Mouse (Mus musculus): ENCODE measurements around the gene Baz2a. TPM values are rescaled to one million over a fixed set of nuclear protein-coding genes. Genes with fewer than 3 reads are reported as not detected.
A peak's percentile ranks its signal among the peaks of the same experiment; 100 is the strongest.
"Not testable (repeated sequence)": the region's sequence is repeated elsewhere in the genome, so short reads cannot be mapped to it uniquely, and the experiment has no call there.

Baz2a gene
- total RNA-seq, 1 experiment from 2014 or later, result 75.0 TPM

GRCm38 (mm10) chr10:128078269-128078668, 13.1 kb upstream of the Baz2a start:
- not testable (repeated sequence) for ATAC-seq (ENCODE audit: extremely low read depth, insufficient number of reproducible peaks, low FRiP score, poor library complexity, severe bottlenecking)

- ATAC-seq (ENCODE audit: extremely low read depth, insufficient number of reproducible peaks, low FRiP score, poor library complexity, severe bottlenecking), result no peak
Measured at GRCm38 (mm10) chr10:128080496-128080895, 10.9 kb upstream of the Baz2a start.

GRCm38 (mm10) chr10:128081807-128082476, 9.4 kb upstream of the Baz2a start:
- ATAC-seq (ENCODE audit: extremely low read depth, insufficient number of reproducible peaks, low FRiP score, poor library complexity, severe bottlenecking), result no peak

- ATAC-seq (ENCODE audit: extremely low read depth, insufficient number of reproducible peaks, low FRiP score, poor library complexity, severe bottlenecking), result no peak
Measured at GRCm38 (mm10) chr10:128082477-128082808, 8.9 kb upstream of the Baz2a start.

- peak; percentile 96 for ATAC-seq (ENCODE audit: extremely low read depth, insufficient number of reproducible peaks, low FRiP score, poor library complexity, severe bottlenecking)
Measured at GRCm38 (mm10) chr10:128082880-128083421, 8.4 kb upstream of the Baz2a start, which contains the start of gene Atp5b. Atp5b (plus strand) TSS chr10:128083273.

- no peak for ATAC-seq (ENCODE audit: extremely low read depth, insufficient number of reproducible peaks, low FRiP score, poor library complexity, severe bottlenecking)
Measured at GRCm38 (mm10) chr10:128083688-128084087, 7.7 kb upstream of the Baz2a start.

GRCm38 (mm10) chr10:128084160-128084559, 7.2 kb upstream of the Baz2a start:
- no peak for ATAC-seq (ENCODE audit: extremely low read depth, insufficient number of reproducible peaks, low FRiP score, poor library complexity, severe bottlenecking)

GRCm38 (mm10) chr10:128086391-128086790, 5.0 kb upstream of the Baz2a start:
- no peak for ATAC-seq (ENCODE audit: extremely low read depth, insufficient number of reproducible peaks, low FRiP score, poor library complexity, severe bottlenecking)

- ATAC-seq (ENCODE audit: extremely low read depth, insufficient number of reproducible peaks, low FRiP score, poor library complexity, severe bottlenecking), result not testable (repeated sequence)
Measured at GRCm38 (mm10) chr10:128087216-128087615, 4.2 kb upstream of the Baz2a start.

GRCm38 (mm10) chr10:128088181-128088580, 3.2 kb upstream of the Baz2a start:
- no peak for ATAC-seq (ENCODE audit: extremely low read depth, insufficient number of reproducible peaks, low FRiP score, poor library complexity, severe bottlenecking)

- ATAC-seq (ENCODE audit: extremely low read depth, insufficient number of reproducible peaks, low FRiP score, poor library complexity, severe bottlenecking), result no peak
Measured at GRCm38 (mm10) chr10:128089842-128090241, 1.5 kb upstream of the Baz2a start.

GRCm38 (mm10) chr10:128090651-128091563, 470 bp upstream of the Baz2a start:
- peak; percentile 55 for ATAC-seq (ENCODE audit: extremely low read depth, insufficient number of reproducible peaks, low FRiP score, poor library complexity, severe bottlenecking)

GRCm38 (mm10) chr10:128092506-128093495, 1.4 kb downstream of the Baz2a start:
- peak; percentile 14 for ATAC-seq (ENCODE audit: extremely low read depth, insufficient number of reproducible peaks, low FRiP score, poor library complexity, severe bottlenecking)

GRCm38 (mm10) chr10:128093496-128094294, 2.3 kb downstream of the Baz2a start:
- ATAC-seq (ENCODE audit: extremely low read depth, insufficient number of reproducible peaks, low FRiP score, poor library complexity, severe bottlenecking), result no peak

- ATAC-seq (ENCODE audit: extremely low read depth, insufficient number of reproducible peaks, low FRiP score, poor library complexity, severe bottlenecking), result peak; percentile 67
Measured at GRCm38 (mm10) chr10:128094340-128094968, 3.1 kb downstream of the Baz2a start.

- no peak for ATAC-seq (ENCODE audit: extremely low read depth, insufficient number of reproducible peaks, low FRiP score, poor library complexity, severe bottlenecking)
Measured at GRCm38 (mm10) chr10:128095003-128095636, 3.7 kb downstream of the Baz2a start.

GRCm38 (mm10) chr10:128096313-128096692, 4.9 kb downstream of the Baz2a start:
- ATAC-seq (ENCODE audit: extremely low read depth, insufficient number of reproducible peaks, low FRiP score, poor library complexity, severe bottlenecking), result no peak

All from neutrophil, adult 5-6 weeks (primary cell).